Mouse (Mus musculus) heart, embryonic 12.5 days (tissue): Measurements from ENCODE around the gene Sppl2b. TPM values are rescaled to one million over a fixed set of nuclear protein-coding genes. Genes with fewer than 3 reads are reported as not detected.
"Not testable (repeated sequence)": the region's sequence is repeated elsewhere in the genome, so short reads cannot be mapped to it uniquely, and the experiment has no call there.

Source experiments
- ATAC-seq: fragments of 200-750 bp; cut with Nextera tagmentation; 2 replicates; pipeline ENCODE4 v1.8.0; 2017; ENCODE audit warnings: moderate TSS enrichment, moderate library complexity; ENCODE audit not compliant: insufficient number of reproducible peaks, low FRiP score
- H3K27ac ChIP-seq: fragments of 300-500 bp; sonication (generic); 2 replicates; pipeline ENCODE4 v1.5.1; 2016; ENCODE audit warnings: mild to moderate bottlenecking, moderate library complexity; ENCODE audit not compliant: poor library complexity, severe bottlenecking
- H3K27me3 ChIP-seq: fragments of 300-500 bp; sonication (generic); replicated peaks from 2 replicates; pipeline ENCODE4 v1.6.1; 2016; ENCODE audit warnings: mild to moderate bottlenecking, moderate library complexity
- H3K36me3 ChIP-seq: fragments of 300-500 bp; sonication (generic); 2 replicates; pipeline ENCODE4 v1.6.1; 2016; ENCODE audit warnings: mild to moderate bottlenecking, moderate library complexity
- H3K4me1 ChIP-seq: fragments of 300-500 bp; sonication (generic); replicated peaks from 2 replicates; pipeline ENCODE4 v1.6.1; 2016; ENCODE audit warnings: mild to moderate bottlenecking
- H3K4me2 ChIP-seq: fragments of 300-500 bp; sonication (generic); 2 replicates; pipeline ENCODE4 v1.6.1; 2016; ENCODE audit warnings: mild to moderate bottlenecking, moderate library complexity
- H3K4me3 ChIP-seq: fragments of 300-500 bp; sonication (generic); 2 replicates; pipeline ENCODE4 v1.5.1; 2016; ENCODE audit warnings: mild to moderate bottlenecking
- H3K9ac ChIP-seq: fragments of 300-500 bp; sonication (generic); 2 replicates; pipeline ENCODE4 v1.6.1; 2016; ENCODE audit warnings: mild to moderate bottlenecking, moderate library complexity
- H3K9me3 ChIP-seq: fragments of 300-500 bp; sonication (generic); replicated peaks from 2 replicates; pipeline ENCODE4 v1.6.1; 2016; ENCODE audit warnings: mild to moderate bottlenecking, moderate library complexity
- WGBS: fragments of 180-500 bp; shearing (Covaris S2); methylation state at CpG from one replicate; pipeline ENCODE4 v1.1.7; 2016; 5-methylcytosine and 5-hydroxymethylcytosine counted together
- polyA plus RNA-seq: library from polyadenylated mRNA; unstranded; fragments of >200 nt; fragmentation: Nextera tagmentation; extraction: Ambion mirVana; gene quantifications from 2 replicates; pipeline ENCODE4 v1.2.1, GENCODE M21; 2016

The Sppl2b gene
- polyA plus RNA-seq, 1 experiment from 2014 or later, result 34.8 TPM

DNA sequence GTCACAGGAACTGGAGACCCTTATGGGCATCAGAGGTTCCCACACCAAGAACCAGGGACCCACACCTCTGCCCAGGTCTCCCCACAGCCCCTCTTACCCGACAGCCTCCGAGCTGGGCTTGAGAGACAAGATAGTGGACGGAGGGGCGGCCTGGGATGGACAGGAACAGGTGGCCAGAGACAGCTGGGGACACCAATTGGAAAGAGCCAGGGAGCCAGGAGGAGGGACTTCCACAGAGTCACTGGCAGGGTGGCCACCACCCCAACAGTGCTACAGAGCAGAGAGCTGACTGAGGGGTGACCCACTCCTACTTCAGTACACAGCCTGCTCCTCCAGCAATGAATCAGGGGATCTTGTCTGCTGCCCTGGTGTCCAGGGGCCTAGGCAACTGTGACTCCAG lies 41.7 kb upstream of the Sppl2b start, which contains the start of gene Jsrp1:
Gene Jsrp1, minus strand, starts transcription at position 133 of the 400 bp plus-strand sequence.
- H3K9ac ChIP-seq, result peak within 1 kb of the TSS; percentile 51
- peaks cover 24% of the 10 kb centered on the region; the same call in 1 of the 2 replicates for H3K27me3 ChIP-seq
- H3K4me2 ChIP-seq, result no peak within 1 kb of the TSS
- H3K27ac ChIP-seq, result no peak within 1 kb of the TSS
- no peak for ATAC-seq
- 70% methylated on average over 4 of the region's 4 CpGs for WGBS
- H3K4me3 ChIP-seq, result no peak within 1 kb of the TSS
- no peaks in the 10 kb centered on the region for H3K36me3 ChIP-seq
- peaks cover 31% of the 10 kb centered on the region for H3K4me1 ChIP-seq
- H3K9me3 ChIP-seq, result no peaks in the 10 kb centered on the region

GRCm38 (mm10) chr10:80814800-80815199 lies 40.3 kb upstream of the Sppl2b start:
- Histone ChIP-seq H3K27ac (no peak overlapping the region), H3K9ac (no peak overlapping the region), H3K36me3 (no peaks in the 10 kb centered on the region), H3K9me3 (no peaks in the 10 kb centered on the region), H3K4me3 (no peak overlapping the region), H3K4me1 (peaks cover 21% of the 10 kb centered on the region), H3K4me2 (no peak overlapping the region), H3K27me3 (peaks cover 20% of the 10 kb centered on the region; the same call in 1 of the 2 replicates)
- no peak for ATAC-seq
- 61% methylated on average over 7 of the region's 7 CpGs for WGBS

- H3K36me3 ChIP-seq, H3K4me2 ChIP-seq, H3K9ac ChIP-seq, ATAC-seq, H3K9me3 ChIP-seq, H3K27ac ChIP-seq, H3K4me3 ChIP-seq: not testable (repeated sequence)
- Histone ChIP-seq H3K27me3 (peaks cover 15% of the 10 kb centered on the region; the same call in 1 of the 2 replicates), H3K4me1 (peaks cover 12% of the 10 kb centered on the region)
- 75% methylated on average over 3 of the region's 3 CpGs for WGBS
Observed at GRCm38 (mm10) chr10:80816303-80816702, 38.8 kb upstream of the Sppl2b start.

DNA sequence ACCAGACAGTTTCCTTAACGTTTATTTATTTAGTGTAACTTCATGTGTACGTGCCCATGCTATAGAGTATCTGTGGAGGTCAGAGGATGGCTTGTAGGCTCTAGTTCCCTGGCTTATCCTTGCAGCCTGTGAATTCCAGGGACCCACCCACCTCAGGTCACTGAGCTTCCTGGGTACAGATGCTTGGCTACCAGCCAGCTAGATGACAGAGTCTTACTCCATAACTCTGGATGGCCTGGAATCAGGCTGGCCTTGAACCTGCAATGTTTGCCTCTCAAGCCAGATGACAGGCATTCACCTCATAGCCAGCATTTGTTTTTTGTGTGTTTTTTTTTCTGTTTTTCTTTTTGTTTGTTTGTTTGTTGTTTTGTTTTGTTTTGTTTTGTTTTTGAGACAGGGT lies 37.9 kb upstream of the Sppl2b start:
- no peak for ATAC-seq
- H3K4me3 ChIP-seq, result no peak overlapping the region
- no peaks in the 10 kb centered on the region for H3K36me3 ChIP-seq
- no peak overlapping the region for H3K27ac ChIP-seq
- H3K9me3 ChIP-seq, result no peaks in the 10 kb centered on the region
- no peak overlapping the region for H3K4me2 ChIP-seq
- H3K4me1 ChIP-seq, result peaks cover 10% of the 10 kb centered on the region
- peaks cover 12% of the 10 kb centered on the region; the same call in 1 of the 2 replicates for H3K27me3 ChIP-seq
- H3K9ac ChIP-seq, result no peak overlapping the region
- 58% methylated on average over 2 of the region's 2 CpGs for WGBS

GRCm38 (mm10) chr10:80817955-80818354 lies 37.1 kb upstream of the Sppl2b start:
- H3K36me3 ChIP-seq, H3K4me1 ChIP-seq, H3K4me3 ChIP-seq, H3K4me2 ChIP-seq, H3K9ac ChIP-seq, H3K27ac ChIP-seq, H3K9me3 ChIP-seq, ATAC-seq, H3K27me3 ChIP-seq: not testable (repeated sequence)
- 81% methylated on average over 7 of the region's 7 CpGs for WGBS

- Histone ChIP-seq H3K4me3 (no peak overlapping the region), H3K27me3 (no peaks in the 10 kb centered on the region), H3K9me3 (no peaks in the 10 kb centered on the region), H3K36me3 (no peaks in the 10 kb centered on the region), H3K4me1 (0 out of 2 replicates have a peak, but pooled peaks cover 2% of the 10 kb centered on the region), H3K27ac (no peak overlapping the region), H3K9ac (no peak overlapping the region), H3K4me2 (no peak overlapping the region)
- WGBS, result 57% methylated on average over 6 of the region's 6 CpGs
- ATAC-seq, result peak; percentile 72; the same call in 1 of the 2 replicates
Observed at GRCm38 (mm10) chr10:80818599-80819281, 36.3 kb upstream of the Sppl2b start.

- Histone ChIP-seq H3K27me3 (no peaks in the 10 kb centered on the region), H3K4me3 (no peak overlapping the region), H3K36me3 (no peaks in the 10 kb centered on the region), H3K4me1 (0 out of 2 replicates have a peak, but pooled peaks cover 2% of the 10 kb centered on the region), H3K9me3 (no peaks in the 10 kb centered on the region), H3K9ac (no peak overlapping the region), H3K4me2 (no peak overlapping the region), H3K27ac (no peak overlapping the region)
- WGBS, result 54% methylated on average over 3 of the region's 3 CpGs
- no peak for ATAC-seq
Observed at GRCm38 (mm10) chr10:80819406-80819805, 35.7 kb upstream of the Sppl2b start.

DNA sequence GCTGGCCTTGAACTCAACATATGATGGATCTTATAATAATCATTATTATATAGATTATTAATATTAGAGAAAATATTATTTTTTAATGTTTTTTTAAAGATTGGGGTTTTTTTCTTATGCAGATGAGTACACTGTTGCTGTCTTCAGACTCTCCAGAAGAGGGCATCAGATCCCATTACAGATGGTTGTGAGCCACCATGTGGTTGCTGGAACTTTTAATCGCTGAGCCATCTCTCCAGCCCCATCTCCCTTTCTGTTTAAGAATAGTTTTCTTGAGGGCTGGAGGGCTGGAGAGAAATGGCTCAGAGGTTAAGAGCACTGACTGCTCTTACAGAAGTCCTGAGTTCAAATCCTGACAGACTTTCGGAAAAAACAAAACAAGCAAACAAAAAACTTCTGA lies 33.1 kb upstream of the Sppl2b start:
- Histone ChIP-seq H3K27ac (no peak overlapping the region), H3K4me3 (no peak overlapping the region), H3K9ac (no peak overlapping the region), H3K4me1 (0 out of 2 replicates have a peak, but pooled peaks cover 2% of the 10 kb centered on the region), H3K4me2 (no peak overlapping the region), H3K36me3 (no peaks in the 10 kb centered on the region), H3K27me3 (no peaks in the 10 kb centered on the region), H3K9me3 (no peaks in the 10 kb centered on the region)
- WGBS, result 43% methylated on average over 2 of the region's 2 CpGs
- no peak for ATAC-seq

DNA sequence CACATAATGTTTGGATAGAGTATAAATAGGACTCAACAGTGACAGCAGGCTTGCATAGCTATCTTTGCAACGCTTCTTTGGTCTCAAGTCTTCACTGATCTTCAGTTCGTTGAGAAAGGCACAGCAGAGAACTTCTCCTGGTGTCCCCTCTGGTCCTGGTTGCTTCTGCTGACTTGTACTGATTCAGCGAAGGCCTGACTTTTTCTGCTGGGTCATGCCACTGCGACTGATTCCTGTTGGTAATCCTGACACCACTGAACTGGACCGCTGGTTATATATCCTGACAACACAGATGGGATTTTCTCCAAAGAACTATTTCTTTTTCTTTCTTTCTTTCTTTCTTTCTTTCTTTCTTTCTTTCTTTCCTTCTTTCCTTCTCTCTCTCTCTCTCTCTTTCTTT lies 32.5 kb upstream of the Sppl2b start:
- Histone ChIP-seq H3K4me3 (no peak overlapping the region), H3K4me2 (no peak overlapping the region), H3K4me1 (peaks cover 4% of the 10 kb centered on the region; the same call in 1 of the 2 replicates), H3K27me3 (no peaks in the 10 kb centered on the region), H3K27ac (no peak overlapping the region), H3K9ac (no peak overlapping the region), H3K9me3 (no peaks in the 10 kb centered on the region), H3K36me3 (no peaks in the 10 kb centered on the region)
- 83% methylated on average over 5 of the region's 5 CpGs for WGBS
- ATAC-seq, result no peak

- no peaks in the 10 kb centered on the region for H3K9me3 ChIP-seq
- WGBS, result 77% methylated on average over 1 of the region's 1 CpGs
- H3K27ac ChIP-seq, result no peak overlapping the region
- H3K27me3 ChIP-seq, result no peaks in the 10 kb centered on the region
- no peak overlapping the region for H3K4me2 ChIP-seq
- H3K36me3 ChIP-seq, result peaks cover under 1% of the 10 kb centered on the region
- no peak overlapping the region for H3K9ac ChIP-seq
- peaks cover 12% of the 10 kb centered on the region for H3K4me1 ChIP-seq
- no peak for ATAC-seq
- H3K4me3 ChIP-seq, result no peak overlapping the region
Observed at GRCm38 (mm10) chr10:80823316-80823715, 31.8 kb upstream of the Sppl2b start.

- H3K36me3 ChIP-seq, result peaks cover 5% of the 10 kb centered on the region
- WGBS, result 60% methylated on average over 8 of the region's 8 CpGs
- H3K9me3 ChIP-seq, result no peaks in the 10 kb centered on the region
- no peak overlapping the region for H3K4me3 ChIP-seq
- H3K4me2 ChIP-seq, result no peak overlapping the region
- H3K4me1 ChIP-seq, result peaks cover 14% of the 10 kb centered on the region
- H3K9ac ChIP-seq, result 0 out of 2 replicates have a peak overlapping the region, but pooled peaks have one; percentile 13
- no peak for ATAC-seq
- H3K27ac ChIP-seq, result peak overlapping the region; percentile 18; the same call in 1 of the 2 replicates
- no peaks in the 10 kb centered on the region for H3K27me3 ChIP-seq
Observed at GRCm38 (mm10) chr10:80823847-80824643, 31.0 kb upstream of the Sppl2b start.
